Mouse (Mus musculus) midbrain, embryonic 14.5 days (tissue): ENCODE data around the gene Dph2. TPM values are rescaled to one million over a fixed set of nuclear protein-coding genes. Genes with fewer than 3 reads are reported as not detected.

Experiments
- ATAC-seq: fragments of 200-750 bp; cut with Nextera tagmentation; 2 replicates; pipeline ENCODE4 v1.8.0; 2017; ENCODE audit warnings: moderate number of reproducible peaks, moderate library complexity; ENCODE audit not compliant: low FRiP score, low TSS enrichment
- DNase-seq: peaks from one replicate; pipeline ENCODE4 v3.0.0-alpha.2; 2015
- H3K27ac ChIP-seq: fragments of 300-500 bp; sonication (generic); replicated peaks from 2 replicates; pipeline ENCODE4 v1.5.1; 2014; ENCODE audit warnings: mild to moderate bottlenecking, low read depth, low read length, moderate library complexity
- H3K27me3 ChIP-seq: fragments of 300-500 bp; sonication (generic); 2 replicates; pipeline ENCODE4 v1.6.1; 2014; ENCODE audit warnings: low read length, control low read depth, mixed read lengths; ENCODE audit not compliant: control insufficient read depth, insufficient read depth
- H3K36me3 ChIP-seq: fragments of 300-500 bp; sonication (generic); 2 replicates; pipeline ENCODE4 v1.6.1; 2014; ENCODE audit warnings: low read length, control low read depth; ENCODE audit not compliant: control insufficient read depth, insufficient read depth
- H3K4me1 ChIP-seq: fragments of 300-500 bp; sonication (generic); 2 replicates; pipeline ENCODE4 v1.6.1; 2014; ENCODE audit warnings: mild to moderate bottlenecking, antibody characterized with exemption, low read length, control low read depth; ENCODE audit not compliant: control insufficient read depth, insufficient read depth
- H3K4me2 ChIP-seq: fragments of 300-500 bp; sonication (generic); 2 replicates; pipeline ENCODE4 v1.6.1; 2014; ENCODE audit warnings: mild to moderate bottlenecking, low read length, moderate library complexity
- H3K4me3 ChIP-seq: fragments of 300-500 bp; sonication (generic); replicated peaks from 2 replicates; pipeline ENCODE4 v1.5.1; 2014; ENCODE audit warnings: low read depth, low read length
- H3K9ac ChIP-seq: fragments of 300-500 bp; sonication (generic); replicated peaks from 2 replicates; pipeline ENCODE4 v1.6.1; 2014; ENCODE audit warnings: mild to moderate bottlenecking, low read length, moderate library complexity
- H3K9me3 ChIP-seq: fragments of 300-500 bp; sonication (generic); 2 replicates; pipeline ENCODE4 v1.6.1; 2016; ENCODE audit warnings: low read length, control low read depth, mixed read lengths; ENCODE audit not compliant: control insufficient read depth
- WGBS: fragments of 180-500 bp; shearing (Covaris S2); extraction: QIAGEN DNeasy Blood & Tissue Kit; methylation state at CpG from one replicate; pipeline ENCODE4 v1.1.7; 2014; 5-methylcytosine and 5-hydroxymethylcytosine counted together
- polyA plus RNA-seq: library from polyadenylated mRNA; unstranded; fragments of >200 nt; fragmentation: Nextera tagmentation; extraction: Ambion mirVana; gene quantifications from 2 replicates; pipeline ENCODE4 v1.2.1, GENCODE M21; 2014

The Dph2 gene
- polyA plus RNA-seq, 1 experiment from 2014 or later: 20.6 TPM

GRCm38 (mm10) chr4:117862823-117863222 lies 29.0 kb downstream of the Dph2 start:
- H3K9me3 ChIP-seq: no peaks in the 10 kb centered on the region
- H3K4me3 ChIP-seq: no peak overlapping the region
- H3K9ac ChIP-seq: no peak overlapping the region
- H3K27ac ChIP-seq: no peak overlapping the region
- no peaks in the 10 kb centered on the region for H3K27me3 ChIP-seq
- H3K36me3 ChIP-seq: no peaks in the 10 kb centered on the region
- H3K4me2 ChIP-seq: no peak overlapping the region
- H3K4me1 ChIP-seq: no peaks in the 10 kb centered on the region
- 26% methylated on average over 4 of the region's 4 CpGs for WGBS
- ATAC-seq (peak; percentile 57; the same call in 1 of the 2 replicates), DNase-seq (peak; percentile 78)

GRCm38 (mm10) chr4:117860570-117860969 lies 31.3 kb downstream of the Dph2 start:
- no peak overlapping the region for H3K9ac ChIP-seq
- 86% methylated on average over 9 of the region's 9 CpGs for WGBS
- H3K4me1 ChIP-seq: no peaks in the 10 kb centered on the region
- H3K4me3 ChIP-seq: no peak overlapping the region
- DNase-seq (no peak), ATAC-seq (no peak)
- H3K27ac ChIP-seq: no peak overlapping the region
- H3K4me2 ChIP-seq: no peak overlapping the region
- H3K27me3 ChIP-seq: no peaks in the 10 kb centered on the region
- no peaks in the 10 kb centered on the region for H3K36me3 ChIP-seq
- H3K9me3 ChIP-seq: no peaks in the 10 kb centered on the region

GRCm38 (mm10) chr4:117858794-117859193 lies 33.0 kb downstream of the Dph2 start:
- H3K9ac ChIP-seq: no peak overlapping the region
- ATAC-seq (no peak), DNase-seq (peak; percentile 64)
- no peaks in the 10 kb centered on the region for H3K4me1 ChIP-seq
- H3K4me2 ChIP-seq: no peak overlapping the region
- no peak overlapping the region for H3K4me3 ChIP-seq
- H3K27me3 ChIP-seq: no peaks in the 10 kb centered on the region
- H3K9me3 ChIP-seq: no peaks in the 10 kb centered on the region
- WGBS: 48% methylated on average over 3 of the region's 3 CpGs
- no peaks in the 10 kb centered on the region for H3K36me3 ChIP-seq
- no peak overlapping the region for H3K27ac ChIP-seq

- Histone ChIP-seq H3K27me3 (no peaks in the 10 kb centered on the region), H3K36me3 (no peaks in the 10 kb centered on the region), H3K4me2 (no peak overlapping the region), H3K9me3 (no peaks in the 10 kb centered on the region), H3K4me1 (peaks cover 2% of the 10 kb centered on the region; the same call in 1 of the 2 replicates), H3K4me3 (no peak overlapping the region), H3K9ac (no peak overlapping the region), H3K27ac (no peak overlapping the region; the same call in 1 of the 2 replicates)
- peak; percentile 36 for DNase-seq
- WGBS: 71% methylated on average over 9 of the region's 9 CpGs
- no peak for ATAC-seq
These were observed 36.7 kb downstream of the Dph2 start for GRCm38 (mm10) chr4:117855146-117855545.

GRCm38 (mm10) chr4:117852152-117852868 lies 39.5 kb downstream of the Dph2 start:
- Histone ChIP-seq H3K27me3 (no peaks in the 10 kb centered on the region), H3K9ac (no peak overlapping the region), H3K36me3 (no peaks in the 10 kb centered on the region), H3K4me1 (peaks cover 16% of the 10 kb centered on the region; the same call in 1 of the 2 replicates), H3K4me3 (no peak overlapping the region), H3K27ac (no peak overlapping the region), H3K9me3 (no peaks in the 10 kb centered on the region), H3K4me2 (no peak overlapping the region)
- DNase-seq: no peak
- WGBS: 91% methylated on average over 10 of the region's 10 CpGs
- no peak for ATAC-seq

GRCm38 (mm10) chr4:117850871-117851270 lies 41.0 kb downstream of the Dph2 start:
- H3K9me3 ChIP-seq: no peaks in the 10 kb centered on the region
- DNase-seq: no peak
- no peak overlapping the region for H3K27ac ChIP-seq
- H3K4me1 ChIP-seq: peaks cover 16% of the 10 kb centered on the region; the same call in 1 of the 2 replicates
- no peaks in the 10 kb centered on the region for H3K36me3 ChIP-seq
- 76% methylated on average over 7 of the region's 7 CpGs for WGBS
- no peak overlapping the region for H3K9ac ChIP-seq
- no peak for ATAC-seq
- H3K4me3 ChIP-seq: no peak overlapping the region
- no peak overlapping the region for H3K4me2 ChIP-seq
- no peaks in the 10 kb centered on the region for H3K27me3 ChIP-seq

- Histone ChIP-seq H3K4me1 (peaks cover 16% of the 10 kb centered on the region; the same call in 1 of the 2 replicates), H3K9me3 (no peaks in the 10 kb centered on the region), H3K27ac (0 out of 2 replicates have a peak overlapping the region, but pooled peaks have one; percentile 8), H3K4me3 (no peak overlapping the region), H3K27me3 (no peaks in the 10 kb centered on the region), H3K4me2 (no peak overlapping the region), H3K9ac (no peak overlapping the region), H3K36me3 (no peaks in the 10 kb centered on the region)
- DNase-seq (no peak), ATAC-seq (no peak)
- WGBS: 76% methylated on average over 7 of the region's 7 CpGs
These were observed 41.7 kb downstream of the Dph2 start for GRCm38 (mm10) chr4:117850176-117850575.

- Histone ChIP-seq H3K4me1 (peaks cover 16% of the 10 kb centered on the region; the same call in 1 of the 2 replicates), H3K4me3 (no peak overlapping the region), H3K4me2 (no peak overlapping the region), H3K9ac (no peak overlapping the region), H3K9me3 (no peaks in the 10 kb centered on the region), H3K27ac (no peak overlapping the region; the same call in 1 of the 2 replicates), H3K36me3 (no peaks in the 10 kb centered on the region), H3K27me3 (no peaks in the 10 kb centered on the region)
- no peak for DNase-seq
- ATAC-seq: peak; percentile 31; the same call in 1 of the 2 replicates
- WGBS: 8% methylated on average over 5 of the region's 5 CpGs
These were observed 42.3 kb downstream of the Dph2 start for GRCm38 (mm10) chr4:117849506-117849905.

GRCm38 (mm10) chr4:117849063-117849462 lies 42.8 kb downstream of the Dph2 start:
- no peak for DNase-seq
- no peak overlapping the region for H3K9ac ChIP-seq
- 52% methylated on average over 17 of the region's 17 CpGs for WGBS

More at GRCm38 (mm10) chr4:117849063-117849462, 42.8 kb downstream of the Dph2 start:
- H3K4me2 ChIP-seq: no peak overlapping the region
- 0 out of 2 replicates have a peak, but pooled peaks have one; percentile 47 for ATAC-seq
- H3K27ac ChIP-seq: 0 out of 2 replicates have a peak overlapping the region, but pooled peaks have one; percentile 20
- no peak overlapping the region for H3K4me3 ChIP-seq
- H3K4me1 ChIP-seq: peaks cover 16% of the 10 kb centered on the region; the same call in 1 of the 2 replicates
- H3K27me3 ChIP-seq: no peaks in the 10 kb centered on the region
- H3K36me3 ChIP-seq: no peaks in the 10 kb centered on the region
- H3K9me3 ChIP-seq: no peaks in the 10 kb centered on the region
